Mouse (Mus musculus) MEL (cell line): ENCODE results near the gene Pafah1b1. TPM values are rescaled to one million over a fixed set of nuclear protein-coding genes. Genes with fewer than 3 reads are reported as not detected.
A peak's percentile ranks its signal among the peaks of the same experiment; 100 is the strongest.

Experiments used
- DNase-seq: peaks from one replicate; pipeline ENCODE4 v3.0.0; 2011; ENCODE audit warnings: low read depth, low spot score
- H3K27ac ChIP-seq: 2 replicates; pipeline ENCODE4 v1.5.1; 2012; ENCODE audit warnings: low read depth, mild to moderate bottlenecking, control low read depth, low read length, moderate library complexity; ENCODE audit not compliant: control insufficient read depth
- H3K27me3 ChIP-seq, 2 experiments: fragments of 150-350 bp in 1 of 2; sonication (generic) in 1 of 2; 2 replicates each; pipeline ENCODE4 v1.6.1; 2012; ENCODE audit warnings: low read length in 2 of 2, mild to moderate bottlenecking in 2 of 2, improper control_type of control experiment in 1 of 2, moderate library complexity in 1 of 2; ENCODE audit not compliant: insufficient read depth in 2 of 2, control insufficient read depth in 1 of 2
- H3K36me3 ChIP-seq, 2 experiments: 2 replicates each; pipeline ENCODE4 v1.6.1; 2012 to 2014; ENCODE audit warnings: low read length in 2 of 2, improper control_type of control experiment in 1 of 2, inconsistent platforms in 1 of 2, mild to moderate bottlenecking in 1 of 2; ENCODE audit not compliant: insufficient read depth in 2 of 2, control insufficient read depth in 1 of 2
- H3K4me1 ChIP-seq, 2 experiments: fragments of 150-350 bp in 1 of 2; sonication (generic) in 1 of 2; 2 replicates each; pipeline ENCODE4 v1.6.1; 2012; ENCODE audit warnings: low read length in 2 of 2, improper control_type of control experiment in 1 of 2, mild to moderate bottlenecking in 1 of 2; ENCODE audit not compliant: insufficient read depth in 2 of 2, control insufficient read depth in 1 of 2
- H3K4me3 ChIP-seq, 2 experiments: fragments of 150-350 bp in 1 of 2; sonication (generic) in 1 of 2; 2 replicates each; pipeline ENCODE4 v1.5.1; 2012; ENCODE audit warnings: low read depth in 2 of 2, low read length in 2 of 2, mild to moderate bottlenecking in 2 of 2, moderate library complexity in 2 of 2, control low read depth in 1 of 2, improper control_type of control experiment in 1 of 2; ENCODE audit not compliant: control insufficient read depth in 1 of 2, insufficient read depth in 1 of 2
- H3K79me2 ChIP-seq: 2 replicates; pipeline ENCODE4 v1.6.1; 2012; ENCODE audit warnings: mild to moderate bottlenecking, low read length, moderate library complexity; ENCODE audit not compliant: control insufficient read depth, poor library complexity, insufficient read depth
- H3K9ac ChIP-seq: 2 replicates; pipeline ENCODE4 v1.6.1; 2012; ENCODE audit warnings: low read depth, mild to moderate bottlenecking, control low read depth, low read length, moderate library complexity; ENCODE audit not compliant: control insufficient read depth, poor library complexity, severe bottlenecking
- H3K9me3 ChIP-seq: fragments of 150-350 bp; sonication (generic); replicated peaks from 2 replicates; pipeline ENCODE4 v1.6.1; 2012; ENCODE audit warnings: mild to moderate bottlenecking, low read length, improper control_type of control experiment, moderate library complexity; ENCODE audit not compliant: insufficient read depth
- BHLHE40 ChIP-seq: IDR thresholded peaks from 2 replicates; pipeline ENCODE4 v1.6.1; 2012; ENCODE audit warnings: low read depth, mild to moderate bottlenecking, inconsistent platforms, low read length, improper control_type of control experiment, borderline replicate concordance
- CHD2 ChIP-seq: IDR thresholded peaks from 2 replicates; pipeline ENCODE4 v1.6.1; 2011; ENCODE audit warnings: low read length, improper control_type of control experiment
- E2F4 ChIP-seq: IDR thresholded peaks from 2 replicates; pipeline ENCODE4 v1.6.1; 2011; ENCODE audit warnings: low read depth, low read length, improper control_type of control experiment, borderline replicate concordance
- ELF1 ChIP-seq: IDR thresholded peaks from 2 replicates; pipeline ENCODE4 v1.6.1; 2014; ENCODE audit warnings: low read depth, mild to moderate bottlenecking, inconsistent platforms, low read length, improper control_type of control experiment, moderate library complexity
- EP300 ChIP-seq, 2 experiments: IDR thresholded peaks; 2 replicates each; pipeline ENCODE4 v1.6.1; 2011; ENCODE audit warnings: improper control_type of control experiment in 2 of 2, low read length in 2 of 2, low read depth in 1 of 2, mild to moderate bottlenecking in 1 of 2
- ETS1 ChIP-seq: IDR thresholded peaks from 2 replicates; pipeline ENCODE4 v1.6.1; 2012; ENCODE audit warnings: low read depth, mild to moderate bottlenecking, inconsistent platforms, low read length, improper control_type of control experiment, moderate library complexity
- GATA1 ChIP-seq: IDR thresholded peaks from 2 replicates; pipeline ENCODE4 v1.6.1; 2011; ENCODE audit warnings: low read depth, low read length, improper control_type of control experiment
- HCFC1 ChIP-seq: IDR thresholded peaks from 2 replicates; pipeline ENCODE4 v1.6.1; 2012; ENCODE audit warnings: low read depth, mild to moderate bottlenecking, inconsistent platforms, low read length, improper control_type of control experiment, moderate library complexity
- JUND ChIP-seq: IDR thresholded peaks from 2 replicates; pipeline ENCODE4 v1.6.1; 2011; ENCODE audit warnings: low read depth, mild to moderate bottlenecking, improper control_type of control experiment, low read length
- KAT2A ChIP-seq: conservative IDR thresholded peaks from 2 replicates; pipeline ENCODE4 v1.6.1; 2012; ENCODE audit warnings: low read depth, low read length, improper control_type of control experiment, inconsistent platforms
- MAFK ChIP-seq: IDR thresholded peaks from 2 replicates; pipeline ENCODE4 v1.6.1; 2011; ENCODE audit warnings: low read depth, mild to moderate bottlenecking, low read length, improper control_type of control experiment, borderline replicate concordance
- MAZ ChIP-seq: IDR thresholded peaks from 2 replicates; pipeline ENCODE4 v1.6.1; 2012; ENCODE audit warnings: low read depth, mild to moderate bottlenecking, inconsistent platforms, low read length, improper control_type of control experiment
- MEF2A ChIP-seq: IDR thresholded peaks from 2 replicates; pipeline ENCODE4 v1.6.1; 2014; ENCODE audit warnings: low read depth, mild to moderate bottlenecking, inconsistent platforms, low read length, improper control_type of control experiment; ENCODE audit not compliant: poor library complexity, insufficient replicate concordance, severe bottlenecking; ENCODE audit errors: extremely low read depth
- MXI1 ChIP-seq: IDR thresholded peaks from 2 replicates; pipeline ENCODE4 v1.6.1; 2011; ENCODE audit warnings: mild to moderate bottlenecking, low read depth, low read length, improper control_type of control experiment
- NELFE ChIP-seq: IDR thresholded peaks from 2 replicates; pipeline ENCODE4 v1.6.1; 2011; ENCODE audit warnings: low read depth, low read length, improper control_type of control experiment
- NRF1 ChIP-seq: IDR thresholded peaks from 2 replicates; pipeline ENCODE4 v1.6.1; 2014; ENCODE audit warnings: low read depth, mild to moderate bottlenecking, inconsistent platforms, low read length, improper control_type of control experiment, moderate library complexity; ENCODE audit not compliant: poor library complexity, insufficient read depth, severe bottlenecking
- POLR2A ChIP-seq, 2 experiments: IDR thresholded peaks; 2 replicates each; pipeline ENCODE4 v1.6.1; 2011 to 2012; ENCODE audit warnings: low read length in 2 of 2, mild to moderate bottlenecking in 2 of 2, control low read depth in 1 of 2, improper control_type of control experiment in 1 of 2, low read depth in 1 of 2, moderate library complexity in 1 of 2; ENCODE audit not compliant: control insufficient read depth in 1 of 2, insufficient read depth in 1 of 2, poor library complexity in 1 of 2
- POLR2AphosphoS2 ChIP-seq: IDR thresholded peaks from 2 replicates; pipeline ENCODE4 v1.6.1; 2011; ENCODE audit warnings: low read length, improper control_type of control experiment
- POLR2AphosphoS5 ChIP-seq: IDR thresholded peaks from 2 replicates; pipeline ENCODE4 v1.6.1; 2012; ENCODE audit warnings: low read depth, borderline replicate concordance, mild to moderate bottlenecking, inconsistent platforms, low read length, moderate library complexity, mixed read lengths
- RAD21 ChIP-seq: IDR thresholded peaks from 2 replicates; pipeline ENCODE4 v1.6.1; 2011; ENCODE audit warnings: mild to moderate bottlenecking, low read depth, low read length, improper control_type of control experiment
- RCOR1 ChIP-seq: IDR thresholded peaks from 2 replicates; pipeline ENCODE4 v1.6.1; 2012; ENCODE audit warnings: low read depth, mild to moderate bottlenecking, inconsistent platforms, low read length, improper control_type of control experiment
- SIN3A ChIP-seq: IDR thresholded peaks from 2 replicates; pipeline ENCODE4 v1.6.1; 2012; ENCODE audit warnings: low read length, improper control_type of control experiment, inconsistent platforms
- SMC3 ChIP-seq: IDR thresholded peaks from 2 replicates; pipeline ENCODE4 v1.6.1; 2011; ENCODE audit warnings: low read depth, low read length, improper control_type of control experiment
- TAL1 ChIP-seq: IDR thresholded peaks from 2 replicates; pipeline ENCODE4 v1.6.1; 2012; ENCODE audit warnings: mild to moderate bottlenecking, inconsistent platforms, low read length, moderate library complexity, mixed read lengths
- TBP ChIP-seq: IDR thresholded peaks from 2 replicates; pipeline ENCODE4 v1.8.0; 2011; ENCODE audit warnings: low read depth, low read length, improper control_type of control experiment
- TCF12 ChIP-seq: IDR thresholded peaks from 2 replicates; pipeline ENCODE4 v1.6.1; 2014; ENCODE audit warnings: low read depth, mild to moderate bottlenecking, inconsistent platforms, low read length, improper control_type of control experiment, moderate library complexity
- UBTF ChIP-seq: IDR thresholded peaks from 2 replicates; pipeline ENCODE4 v1.6.1; 2012; ENCODE audit warnings: low read depth, mild to moderate bottlenecking, inconsistent platforms, low read length, improper control_type of control experiment, moderate library complexity, borderline replicate concordance; ENCODE audit not compliant: insufficient read depth
- USF1 ChIP-seq: IDR thresholded peaks from 2 replicates; pipeline ENCODE4 v1.6.1; 2014; ENCODE audit warnings: low read depth, mild to moderate bottlenecking, inconsistent platforms, low read length, improper control_type of control experiment, moderate library complexity
- USF2 ChIP-seq, 2 experiments: IDR thresholded peaks; 2 replicates each; pipeline ENCODE4 v1.6.1; 2011 to 2012; ENCODE audit warnings: improper control_type of control experiment in 2 of 2, low read length in 2 of 2, borderline replicate concordance in 1 of 2, inconsistent platforms in 1 of 2, low read depth in 1 of 2, mild to moderate bottlenecking in 1 of 2; ENCODE audit not compliant: insufficient read depth in 1 of 2
- ZC3H11A ChIP-seq: IDR thresholded peaks from 2 replicates; pipeline ENCODE4 v1.6.1; 2012; ENCODE audit warnings: low read depth, mild to moderate bottlenecking, inconsistent platforms, low read length, improper control_type of control experiment
- ZMIZ1 ChIP-seq: IDR thresholded peaks from 2 replicates; pipeline ENCODE4 v1.6.1; 2012; ENCODE audit warnings: low read depth, mild to moderate bottlenecking, inconsistent platforms, low read length, improper control_type of control experiment, moderate library complexity
- ZNF384 ChIP-seq: IDR thresholded peaks from 2 replicates; pipeline ENCODE4 v1.6.1; 2012; ENCODE audit warnings: low read depth, mild to moderate bottlenecking, inconsistent platforms, low read length, improper control_type of control experiment
- polyA plus RNA-seq, 2 experiments: library from polyadenylated mRNA; stranded (reverse) in 1 of 2; unstranded in 1 of 2; fragments of >175 nt in 1 of 2; fragments of >200 nt in 1 of 2; gene quantifications; 2 replicates each; pipeline versions ENCODE4 v1.2.1 to v1.2.4; 2012; ENCODE audit warnings: low replicate concordance in 2 of 2, low read depth in 1 of 2; ENCODE audit not compliant: insufficient read length in 2 of 2, insufficient read depth in 1 of 2, missing spikeins in 1 of 2
- total RNA-seq: library from RNA; depleted of rRNA; stranded (reverse); fragments of 300-350 nt; gene quantifications from 2 replicates; pipeline ENCODE4 v1.2.3, GENCODE M21; 2012

Pafah1b1 gene
- total and polyA plus RNA-seq, 3 experiments, result 54.5 to 67.4 TPM; not detected in 1

DNA sequence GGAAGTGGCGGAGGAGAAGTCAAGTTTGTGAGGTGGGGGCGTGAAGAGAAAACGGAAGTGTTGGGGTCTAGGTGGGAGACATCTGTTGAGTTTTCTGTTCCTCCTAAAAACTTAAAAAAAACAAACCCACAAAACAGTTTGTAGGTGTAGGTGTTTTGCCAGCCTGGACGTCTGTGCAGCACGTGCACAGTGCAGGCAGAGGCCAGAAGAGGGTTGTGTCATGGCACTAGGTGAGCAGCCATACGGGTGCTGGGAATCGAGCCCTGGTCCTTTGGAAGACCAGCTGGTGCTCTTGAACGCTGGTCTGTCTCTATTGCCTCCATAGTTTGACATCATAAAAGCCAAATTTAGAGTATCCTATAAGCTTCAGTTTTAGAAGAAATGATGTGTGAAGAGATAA lies 46.8 kb upstream of the Pafah1b1 start (continued):
- peak; percentile 36; the same call in 1 of the 2 replicates for TF ChIP-seq KAT2A
- no peak for TF ChIP-seq POLR2AphosphoS5
- TF ChIP-seq ZMIZ1, result no peak
- no peak for TF ChIP-seq TAL1
- no peak for TF ChIP-seq POLR2AphosphoS2
- no peak for TF ChIP-seq TCF12
- peak; percentile 32; the same call in 1 of the 2 replicates for TF ChIP-seq GATA1
- TF ChIP-seq SMC3, result no peak
- TF ChIP-seq USF2 (IDR thresholded peaks at IDR 0.05; ENCODE audit: borderline replicate concordance in 1 of 2, insufficient read depth in 1 of 2, low read depth in 1 of 2, low read length in 2 of 2), result no peak
- no peak for TF ChIP-seq EP300 (IDR thresholded peaks at IDR 0.05; ENCODE audit: low read depth in 1 of 2, low read length in 2 of 2)
- peak; percentile 43; the same call in 1 of the 2 replicates for TF ChIP-seq USF1
- no peak for TF ChIP-seq MAZ
- no peak for TF ChIP-seq ZC3H11A
- TF ChIP-seq ELF1, result no peak
- no peak for TF ChIP-seq SIN3A
- TF ChIP-seq RCOR1, result no peak

DNA sequence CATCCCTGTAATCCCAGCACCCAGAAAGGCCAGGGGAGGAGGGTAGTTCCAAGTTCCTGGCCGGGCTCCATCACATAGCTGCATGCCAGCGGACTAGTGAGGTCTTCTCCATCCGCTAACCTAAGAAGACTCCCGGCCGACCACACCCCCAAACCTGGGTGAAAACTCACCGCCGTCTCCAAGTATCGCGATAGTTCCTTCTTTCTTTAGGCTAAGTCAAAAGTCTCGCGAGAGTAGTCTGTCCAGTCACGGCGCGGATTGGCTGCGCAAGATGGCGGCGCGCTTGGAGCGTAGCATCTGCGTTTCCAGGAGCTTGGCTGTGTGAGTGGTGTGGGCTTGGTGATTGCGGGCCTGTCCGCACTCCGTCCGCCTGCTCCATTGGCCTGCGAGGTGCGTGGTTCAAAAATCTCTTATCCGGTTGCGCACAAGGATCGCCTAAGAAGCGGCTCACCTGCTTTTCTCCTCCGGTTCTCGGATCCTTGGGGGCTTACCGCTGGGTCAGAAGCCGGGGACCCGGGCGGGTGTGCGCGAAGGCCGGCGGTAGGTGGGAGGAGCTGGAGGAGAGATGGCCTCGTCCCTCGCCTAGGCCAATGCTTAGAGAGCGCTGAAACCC lies 46.2 kb upstream of the Pafah1b1 start, which contains the start of gene Mettl16:
Mettl16 (plus strand) TSS at position 236 of the 613 bp plus-strand sequence.
- Histone ChIP-seq H3K9ac (peak within 1 kb of the TSS; percentile 84), H3K27me3 (no peaks in the 10 kb centered on the region), H3K9me3 (no peaks in the 10 kb centered on the region), H3K36me3 (peaks cover 11 to 34% of the 10 kb centered on the region in 2 experiments), H3K27ac (peak within 1 kb of the TSS; percentile 83), H3K4me1 (peaks cover 10 to 26% of the 10 kb centered on the region in 2 experiments; a peak in 3 of 4 replicates), H3K4me3 (peak within 1 kb of the TSS; percentile 68 to 78), H3K79me2 (peaks cover 44% of the 10 kb centered on the region)
- peak; percentile 100 for DNase-seq
- TF ChIP-seq USF2 (IDR thresholded peaks at IDR 0.05; ENCODE audit: borderline replicate concordance in 1 of 2, insufficient read depth in 1 of 2, low read depth in 1 of 2, low read length in 2 of 2) (no peak), ETS1 (no peak), POLR2A (IDR thresholded peaks at IDR 0.05; ENCODE audit: control insufficient read depth in 1 of 2, insufficient read depth in 1 of 2, low read depth in 1 of 2, low read length in 2 of 2, poor library complexity in 1 of 2) (peak; percentile 85 to 98), NELFE (peak; percentile 97), MEF2A (no peak), ZC3H11A (no peak), HCFC1 (peak; percentile 90), CHD2 (peak; percentile 99), TBP (peak; percentile 97), MXI1 (peak; percentile 85), JUND (no peak), POLR2AphosphoS5 (peak; percentile 49; the same call in 1 of the 2 replicates), ELF1 (no peak), SIN3A (peak; percentile 86), ZNF384 (no peak), RAD21 (no peak), KAT2A (peak; percentile 60; the same call in 1 of the 2 replicates), RCOR1 (no peak), UBTF (peak; percentile 96; the same call in 1 of the 2 replicates), NRF1 (peak; percentile 70), BHLHE40 (no peak), SMC3 (no peak), E2F4 (no peak), ZMIZ1 (peak; percentile 89), MAFK (no peak), USF1 (no peak), TAL1 (no peak), GATA1 (no peak)
